Mouse (Mus musculus) lung, embryonic 16.5 days (tissue): ENCODE measurements around the gene Fbln2. TPM values are rescaled to one million over a fixed set of nuclear protein-coding genes. Genes with fewer than 3 reads are reported as not detected.

Experiments
- ATAC-seq: fragments of 200-750 bp; cut with Nextera tagmentation; 2 replicates; pipeline ENCODE4 v1.8.0; 2017; ENCODE audit warnings: low read depth, mild to moderate bottlenecking, moderate library complexity
- H3K27ac ChIP-seq: fragments of 300-500 bp; sonication (generic); 2 replicates; pipeline ENCODE4 v1.5.1; 2014; ENCODE audit warnings: mild to moderate bottlenecking, control low read depth, low read length
- H3K27me3 ChIP-seq: fragments of 300-500 bp; sonication (generic); 2 replicates; pipeline ENCODE4 v1.6.1; 2014; ENCODE audit warnings: low read depth, low read length, mixed read lengths; ENCODE audit not compliant: control insufficient read depth, insufficient read depth
- H3K36me3 ChIP-seq: fragments of 300-500 bp; sonication (generic); 2 replicates; pipeline ENCODE4 v1.6.1; 2014; ENCODE audit warnings: low read length; ENCODE audit not compliant: control insufficient read depth, insufficient read depth
- H3K4me1 ChIP-seq: fragments of 300-500 bp; sonication (generic); replicated peaks from 2 replicates; pipeline ENCODE4 v1.6.1; 2014; ENCODE audit warnings: low read length, mixed read lengths; ENCODE audit not compliant: control insufficient read depth, insufficient read depth
- H3K4me2 ChIP-seq: fragments of 300-500 bp; sonication (generic); 2 replicates; pipeline ENCODE4 v1.6.1; 2014; ENCODE audit warnings: low read depth, low read length, control low read depth
- H3K4me3 ChIP-seq: fragments of 300-500 bp; sonication (generic); 2 replicates; pipeline ENCODE4 v1.5.1; 2014; ENCODE audit warnings: mild to moderate bottlenecking, low read length, control low read depth
- H3K9ac ChIP-seq: fragments of 300-500 bp; sonication (generic); 2 replicates; pipeline ENCODE4 v1.6.1; 2014; ENCODE audit warnings: low read length, control low read depth
- H3K9me3 ChIP-seq: fragments of 300-500 bp; sonication (generic); 2 replicates; pipeline ENCODE4 v1.6.1; 2016; ENCODE audit warnings: low read length; ENCODE audit not compliant: control insufficient read depth
- WGBS: fragments of 180-500 bp; shearing (Covaris S2); extraction: QIAGEN DNeasy Blood & Tissue Kit; methylation state at CpG from one replicate; pipeline ENCODE4 v1.1.7; 2014; 5-methylcytosine and 5-hydroxymethylcytosine counted together
- polyA plus RNA-seq: library from polyadenylated mRNA; unstranded; fragments of >200 nt; fragmentation: Nextera tagmentation; extraction: Ambion mirVana; gene quantifications from 2 replicates; pipeline ENCODE4 v1.2.1, GENCODE M21; 2015

Fbln2 gene
- polyA plus RNA-seq, 1 experiment from 2014 or later: 68.5 TPM

DNA sequence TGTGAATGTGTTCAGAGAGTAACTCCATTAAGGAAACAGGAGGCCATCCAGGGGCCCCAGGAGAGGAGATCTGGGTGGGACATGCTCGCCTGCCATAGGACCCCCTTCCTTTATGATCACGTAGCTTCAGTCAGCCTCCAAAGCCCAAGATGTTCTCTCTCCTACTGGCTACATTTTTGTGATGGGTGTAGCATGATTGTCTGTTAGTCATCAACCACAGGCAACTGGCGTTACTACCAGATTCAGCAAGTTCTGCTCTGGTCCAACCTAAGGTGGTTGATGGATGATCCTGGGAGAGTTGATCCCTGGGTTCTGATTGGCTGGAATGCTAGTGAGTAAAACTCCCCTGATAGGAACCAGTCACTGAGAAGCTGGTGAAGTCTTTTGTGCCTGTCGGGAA is 9.7 kb upstream of the Fbln2 start:
- no peaks in the 10 kb centered on the region for H3K36me3 ChIP-seq
- no peak for ATAC-seq
- no peak overlapping the region for H3K9ac ChIP-seq
- H3K27me3 ChIP-seq: no peaks in the 10 kb centered on the region
- peaks cover 13% of the 10 kb centered on the region for H3K4me1 ChIP-seq
- WGBS: 66% methylated on average over 4 of the region's 4 CpGs
- H3K4me2 ChIP-seq: no peak overlapping the region
- H3K27ac ChIP-seq: no peak overlapping the region
- H3K4me3 ChIP-seq: no peak overlapping the region
- H3K9me3 ChIP-seq: no peaks in the 10 kb centered on the region

DNA sequence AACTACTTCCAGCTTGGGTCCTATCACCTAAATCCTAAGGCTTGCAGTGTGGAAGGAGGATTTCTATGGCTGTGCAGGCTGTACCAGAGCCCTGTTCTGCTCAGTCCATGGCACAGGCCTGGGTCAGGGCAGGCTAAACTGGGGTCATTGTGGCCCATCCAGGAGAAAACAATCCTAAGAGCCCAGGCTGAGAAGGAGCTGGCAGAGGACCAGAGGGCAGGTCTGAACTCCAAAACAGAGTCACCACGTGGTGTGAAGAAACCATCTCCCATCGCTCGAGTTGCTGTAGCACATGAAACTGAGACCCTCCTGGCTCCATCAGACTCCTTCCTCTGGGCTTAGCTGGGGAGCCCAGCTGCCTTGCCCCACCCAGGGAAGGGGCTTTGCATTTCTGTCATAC is 6.9 kb upstream of the Fbln2 start:
- no peak overlapping the region for H3K27ac ChIP-seq
- peaks cover 12% of the 10 kb centered on the region for H3K4me1 ChIP-seq
- no peak for ATAC-seq
- no peaks in the 10 kb centered on the region for H3K27me3 ChIP-seq
- H3K36me3 ChIP-seq: no peaks in the 10 kb centered on the region
- no peak overlapping the region for H3K9ac ChIP-seq
- no peaks in the 10 kb centered on the region for H3K9me3 ChIP-seq
- H3K4me3 ChIP-seq: no peak overlapping the region
- no peak overlapping the region for H3K4me2 ChIP-seq
- WGBS: 45% methylated on average over 3 of the region's 3 CpGs

DNA sequence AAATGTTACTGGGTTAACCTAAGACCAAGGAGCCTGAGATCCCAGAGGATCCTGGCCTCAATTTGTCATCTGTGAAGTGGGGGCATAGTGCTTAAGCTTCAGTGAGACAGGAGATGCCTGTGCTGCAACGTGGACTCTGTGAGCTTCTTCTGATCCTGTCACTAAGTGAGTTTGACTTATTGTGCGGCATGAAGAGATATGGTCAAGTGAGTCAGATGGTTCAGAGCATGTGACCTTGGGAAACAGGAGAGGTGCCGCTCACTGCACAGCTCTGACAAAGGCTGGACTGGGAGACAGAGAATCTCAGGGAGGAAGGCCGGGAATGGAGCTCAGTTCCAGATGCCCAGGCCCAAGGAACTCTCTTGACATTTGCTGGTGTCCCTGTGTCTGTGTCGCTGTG is 6.5 kb upstream of the Fbln2 start:
- H3K36me3 ChIP-seq: no peaks in the 10 kb centered on the region
- H3K27ac ChIP-seq: no peak overlapping the region
- no peaks in the 10 kb centered on the region for H3K9me3 ChIP-seq
- H3K27me3 ChIP-seq: peaks cover 2% of the 10 kb centered on the region; the same call in 1 of the 2 replicates
- ATAC-seq: no peak
- 62% methylated on average over 5 of the region's 5 CpGs for WGBS
- H3K4me1 ChIP-seq: peaks cover 7% of the 10 kb centered on the region
- no peak overlapping the region for H3K9ac ChIP-seq
- H3K4me3 ChIP-seq: no peak overlapping the region
- H3K4me2 ChIP-seq: no peak overlapping the region

DNA sequence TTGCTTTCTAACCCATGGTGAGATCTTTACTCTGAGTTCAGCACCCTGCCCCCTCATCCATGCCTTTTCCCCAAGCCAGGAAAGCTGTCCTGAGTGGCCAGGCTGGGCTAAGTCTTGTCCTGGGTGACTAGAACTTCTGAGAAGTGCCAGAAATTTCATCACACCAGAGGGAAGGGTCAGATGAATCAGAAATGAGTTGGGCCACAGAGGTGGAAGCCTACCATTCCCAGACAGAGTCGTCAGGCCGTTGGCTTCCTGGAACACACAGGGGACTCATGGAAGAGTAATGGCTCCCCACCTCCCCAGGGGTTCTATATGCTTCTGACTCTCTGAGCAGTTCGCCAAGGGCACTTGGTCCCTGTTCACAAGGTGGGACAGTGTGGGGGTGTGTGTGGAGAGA is 4.8 kb upstream of the Fbln2 start:
- H3K9me3 ChIP-seq: no peaks in the 10 kb centered on the region
- no peak overlapping the region for H3K4me2 ChIP-seq
- no peak overlapping the region for H3K27ac ChIP-seq
- H3K9ac ChIP-seq: no peak overlapping the region
- H3K4me3 ChIP-seq: no peak overlapping the region
- no peaks in the 10 kb centered on the region for H3K36me3 ChIP-seq
- WGBS: 58% methylated on average over 3 of the region's 3 CpGs
- H3K4me1 ChIP-seq: peaks cover 1% of the 10 kb centered on the region; the same call in 1 of the 2 replicates
- no peak for ATAC-seq
- H3K27me3 ChIP-seq: peaks cover 2% of the 10 kb centered on the region; the same call in 1 of the 2 replicates

DNA sequence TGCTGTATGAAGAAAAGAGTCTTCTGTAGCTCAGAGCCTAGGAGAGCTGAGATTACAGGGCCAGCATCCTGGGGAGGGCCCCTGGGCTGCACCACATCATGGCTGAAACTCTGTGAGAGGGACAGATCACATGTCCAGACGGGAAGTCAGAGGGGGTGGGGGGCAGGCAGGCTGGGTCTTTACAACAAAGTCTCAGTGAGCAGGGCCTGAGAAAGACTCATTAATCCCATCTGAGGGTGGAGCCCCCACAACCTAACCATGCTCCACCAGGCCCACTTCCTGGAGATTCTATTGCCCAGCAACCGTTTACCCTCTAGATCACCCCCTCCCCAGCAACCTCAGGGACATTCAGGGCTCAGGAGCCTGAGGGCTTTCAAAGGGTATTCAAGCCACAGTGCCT is 2.5 kb upstream of the Fbln2 start:
- no peak overlapping the region for H3K9ac ChIP-seq

DNA sequence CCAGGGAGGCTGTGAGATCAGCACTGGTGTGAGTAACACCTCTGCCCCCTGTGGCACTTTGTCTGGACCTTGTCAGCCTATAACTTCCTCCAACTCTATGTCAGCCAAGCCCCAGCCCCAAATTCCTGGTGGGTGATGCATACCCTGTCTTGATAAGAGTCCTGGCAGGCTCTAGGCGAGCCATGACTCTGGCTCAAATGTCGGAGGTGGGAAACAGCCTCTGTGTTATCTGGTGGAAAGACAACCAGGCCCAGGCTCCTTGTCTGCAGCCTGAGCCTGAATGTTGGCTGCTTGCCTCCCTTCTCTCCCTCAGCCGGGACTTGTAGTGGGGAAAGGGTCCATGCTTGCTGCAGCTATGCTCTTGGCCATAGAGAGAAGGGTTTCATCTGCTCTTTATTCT is 1.4 kb upstream of the Fbln2 start:
- H3K4me3 ChIP-seq: no peak overlapping the region
- H3K27ac ChIP-seq: no peak overlapping the region
- H3K4me1 ChIP-seq: peaks cover 10% of the 10 kb centered on the region
- H3K27me3 ChIP-seq: peaks cover 9% of the 10 kb centered on the region
- no peaks in the 10 kb centered on the region for H3K9me3 ChIP-seq
- ATAC-seq: no peak
- no peaks in the 10 kb centered on the region for H3K36me3 ChIP-seq
- H3K4me2 ChIP-seq: no peak overlapping the region
- 33% methylated on average over 3 of the region's 3 CpGs for WGBS
- no peak overlapping the region for H3K9ac ChIP-seq

More for the DNA sequence above, 2.5 kb upstream of the Fbln2 start:
- H3K27ac ChIP-seq: no peak overlapping the region
- no peaks in the 10 kb centered on the region for H3K9me3 ChIP-seq
- ATAC-seq: no peak
- H3K27me3 ChIP-seq: peaks cover 9% of the 10 kb centered on the region
- H3K36me3 ChIP-seq: no peaks in the 10 kb centered on the region
- no peak overlapping the region for H3K4me2 ChIP-seq
- WGBS: 25% methylated on average over 2 of the region's 2 CpGs
- peaks cover 10% of the 10 kb centered on the region for H3K4me1 ChIP-seq
- H3K4me3 ChIP-seq: no peak overlapping the region

DNA sequence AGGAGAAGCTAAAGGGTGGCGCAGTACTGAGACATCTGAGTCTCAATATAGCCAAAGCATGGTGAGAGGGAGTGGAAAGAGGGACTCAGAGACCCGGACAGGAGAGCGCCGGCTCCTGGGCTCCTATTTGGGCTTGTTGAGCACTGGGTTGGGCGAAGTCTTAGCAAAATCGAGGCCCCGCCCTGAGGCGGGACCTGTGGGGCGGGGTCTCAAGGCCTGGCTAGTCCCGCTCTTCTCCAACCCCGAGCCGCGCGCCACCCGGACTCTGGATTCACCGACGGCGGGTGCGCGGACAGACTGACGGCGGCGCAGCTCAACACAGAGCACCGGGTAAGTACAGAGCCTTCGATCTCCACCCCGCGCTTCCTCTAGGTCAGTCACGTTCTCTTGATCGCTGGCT is 316 bp downstream of the Fbln2 start:
- Histone ChIP-seq H3K9ac (peak overlapping the region; percentile 56), H3K36me3 (no peaks in the 10 kb centered on the region), H3K9me3 (no peaks in the 10 kb centered on the region), H3K4me3 (peak overlapping the region; percentile 39), H3K4me2 (peak overlapping the region; percentile 54), H3K27ac (no peak overlapping the region), H3K27me3 (peaks cover 9% of the 10 kb centered on the region), H3K4me1 (peaks cover 10% of the 10 kb centered on the region)
- 2% methylated on average over 28 of the region's 29 CpGs for WGBS
- peak; percentile 84 for ATAC-seq

DNA sequence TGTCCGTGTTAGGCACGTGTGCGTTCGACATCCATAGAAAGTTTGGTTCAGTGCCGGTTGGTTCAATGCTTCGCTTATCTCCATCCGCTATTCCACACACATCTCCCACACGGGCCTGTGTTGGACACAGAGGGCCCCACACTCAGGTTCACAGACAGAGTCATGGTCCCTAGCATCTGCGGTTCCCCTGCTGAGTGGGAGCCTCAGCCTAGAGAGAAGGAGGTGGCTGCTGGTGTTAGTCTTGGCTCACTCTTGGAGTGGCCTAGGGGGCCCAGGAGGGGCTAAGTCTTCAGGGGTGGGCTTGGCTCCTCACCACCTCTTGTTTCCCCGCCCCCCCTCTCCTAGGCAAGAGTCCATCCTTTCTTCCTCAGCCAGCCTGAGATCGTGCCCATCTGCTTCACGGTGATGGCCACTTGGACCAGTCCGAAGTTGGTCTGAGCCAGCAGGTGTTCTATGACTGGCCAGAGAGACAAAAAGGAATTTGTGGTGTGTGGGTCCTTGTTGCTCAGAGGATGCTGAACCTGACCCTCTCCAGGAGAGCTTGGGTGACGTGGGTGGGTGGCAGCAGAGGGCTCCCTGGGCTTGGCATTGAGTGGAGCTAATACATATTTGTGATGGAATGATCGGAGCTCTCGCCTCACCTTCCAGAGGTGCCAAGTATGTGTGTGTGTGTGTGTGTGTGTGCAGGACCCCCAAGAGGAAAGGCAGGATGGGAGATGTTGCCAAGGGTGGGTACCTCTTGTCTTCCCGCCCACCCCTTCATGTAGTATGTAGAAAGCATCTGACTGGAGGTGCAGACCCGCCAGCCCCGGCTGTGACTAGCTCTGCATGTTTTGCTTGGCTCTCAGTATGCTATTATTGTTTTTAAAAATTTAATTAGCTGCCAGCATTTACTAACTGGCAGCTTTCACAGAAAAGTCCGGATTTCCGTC is 1.3 kb downstream of the Fbln2 start:
- Histone ChIP-seq H3K27me3 (peaks cover 9% of the 10 kb centered on the region), H3K27ac (no peak overlapping the region), H3K9ac (peak overlapping the region; percentile 56; the same call in 1 of the 2 replicates), H3K4me3 (peak overlapping the region; percentile 39), H3K9me3 (no peaks in the 10 kb centered on the region), H3K4me1 (peaks cover 13% of the 10 kb centered on the region), H3K4me2 (peak overlapping the region; percentile 54), H3K36me3 (no peaks in the 10 kb centered on the region)
- peak; percentile 7; the same call in 1 of the 2 replicates for ATAC-seq
- 47% methylated on average over 21 of the region's 21 CpGs for WGBS

DNA sequence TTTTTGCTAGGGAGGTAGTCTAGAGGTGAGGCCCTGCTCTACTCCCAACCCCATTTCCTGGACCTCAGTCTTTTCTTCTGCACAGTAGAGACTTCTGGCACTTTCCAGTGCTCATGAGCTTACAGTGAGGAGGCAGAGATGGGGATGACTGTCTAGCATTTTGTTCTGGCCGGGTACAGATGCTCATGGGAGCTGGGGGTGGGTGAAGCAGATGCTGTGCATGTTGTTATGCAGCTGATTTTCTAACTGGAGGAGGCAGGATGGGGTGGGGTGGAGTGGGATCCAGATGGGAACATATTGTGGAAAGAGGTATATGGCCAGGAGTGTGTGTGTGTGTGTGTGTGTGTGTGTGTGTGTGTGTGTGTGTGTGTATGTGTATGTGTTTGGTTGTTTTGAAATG is 3.2 kb downstream of the Fbln2 start:
- Histone ChIP-seq H3K27ac (no peak overlapping the region), H3K4me2 (no peak overlapping the region), H3K27me3 (peaks cover 9% of the 10 kb centered on the region), H3K9ac (no peak overlapping the region), H3K4me3 (no peak overlapping the region), H3K4me1 (peaks cover 13% of the 10 kb centered on the region), H3K36me3 (no peaks in the 10 kb centered on the region), H3K9me3 (no peaks in the 10 kb centered on the region)
- WGBS: 67% methylated on average over 1 of the region's 1 CpGs
- no peak for ATAC-seq
